Mouse (Mus musculus) lung, embryonic 15.5 days (tissue): ENCODE measurements at regions not wholly inside any gene's neighbourhood (a gene's known extent, or its start where the extent isn't known, plus 50 kb on each side); places are given as distances from the start of the nearest gene placed in this dataset.

ENCODE experiments used
- ATAC-seq: fragments of 200-750 bp; cut with Nextera tagmentation; 2 replicates; pipeline ENCODE4 v1.8.0; 2017; ENCODE audit warnings: moderate number of reproducible peaks, borderline replicate concordance; ENCODE audit not compliant: low FRiP score, low TSS enrichment; ENCODE audit errors: extremely low read depth
- H3K27ac ChIP-seq: fragments of 300-500 bp; sonication (generic); 2 replicates; pipeline ENCODE4 v1.5.1; 2015; ENCODE audit warnings: moderate library complexity, mild to moderate bottlenecking, inconsistent platforms
- H3K27me3 ChIP-seq: fragments of 300-500 bp; sonication (generic); 2 replicates; pipeline ENCODE4 v1.6.1; 2015; ENCODE audit warnings: inconsistent platforms
- H3K36me3 ChIP-seq: fragments of 300-500 bp; sonication (generic); 2 replicates; pipeline ENCODE4 v1.6.1; 2015; ENCODE audit warnings: inconsistent platforms
- H3K4me1 ChIP-seq: fragments of 300-500 bp; sonication (generic); 2 replicates; pipeline ENCODE4 v1.6.1; 2015; ENCODE audit warnings: inconsistent platforms
- H3K4me2 ChIP-seq: fragments of 300-500 bp; sonication (generic); 2 replicates; pipeline ENCODE4 v1.6.1; 2015; ENCODE audit warnings: inconsistent platforms, mild to moderate bottlenecking, moderate library complexity
- H3K4me3 ChIP-seq: fragments of 300-500 bp; sonication (generic); 2 replicates; pipeline ENCODE4 v1.5.1; 2015; ENCODE audit warnings: mild to moderate bottlenecking, inconsistent platforms
- H3K9ac ChIP-seq: fragments of 300-500 bp; sonication (generic); 2 replicates; pipeline ENCODE4 v1.6.1; 2015; ENCODE audit warnings: inconsistent platforms
- H3K9me3 ChIP-seq: fragments of 300-500 bp; sonication (generic); 2 replicates; pipeline ENCODE4 v1.6.1; 2016; ENCODE audit warnings: inconsistent platforms
- WGBS: fragments of 180-500 bp; shearing (Covaris S2); methylation state at CpG from one replicate; pipeline ENCODE4 v1.1.7; 2015; 5-methylcytosine and 5-hydroxymethylcytosine counted together

GRCm38 (mm10) chr5:125939416-125939815, 407.8 kb downstream of the Tmem132b start:
- Histone ChIP-seq H3K4me2 (no peak overlapping the region), H3K36me3 (no peaks in the 10 kb centered on the region), H3K27me3 (no peaks in the 10 kb centered on the region), H3K27ac (no peak overlapping the region), H3K9ac (no peak overlapping the region), H3K4me1 (no peaks in the 10 kb centered on the region), H3K9me3 (no peaks in the 10 kb centered on the region), H3K4me3 (no peak overlapping the region)
- WGBS, result 87% methylated on average over 3 of the region's 3 CpGs
- no peak for ATAC-seq

GRCm38 (mm10) chr5:125946729-125947128, 415.2 kb downstream of the Tmem132b start:
- Histone ChIP-seq H3K27me3 (no peaks in the 10 kb centered on the region), H3K9ac (no peak overlapping the region), H3K9me3 (no peaks in the 10 kb centered on the region), H3K4me2 (no peak overlapping the region), H3K27ac (no peak overlapping the region), H3K36me3 (no peaks in the 10 kb centered on the region), H3K4me1 (no peaks in the 10 kb centered on the region), H3K4me3 (no peak overlapping the region)
- ATAC-seq, result no peak
- WGBS, result 85% methylated on average over 4 of the region's 4 CpGs

- no peaks in the 10 kb centered on the region for H3K4me1 ChIP-seq
- no peak overlapping the region for H3K9ac ChIP-seq
- no peak overlapping the region for H3K27ac ChIP-seq
- no peaks in the 10 kb centered on the region for H3K36me3 ChIP-seq
- no peaks in the 10 kb centered on the region for H3K27me3 ChIP-seq
- no peak for ATAC-seq
- H3K4me2 ChIP-seq, result no peak overlapping the region
- no peaks in the 10 kb centered on the region for H3K9me3 ChIP-seq
- no peak overlapping the region for H3K4me3 ChIP-seq
- 68% methylated on average over 6 of the region's 6 CpGs for WGBS
Measured at GRCm38 (mm10) chr5:125951641-125952040, 420.1 kb downstream of the Tmem132b start.

- WGBS, result 63% methylated on average over 8 of the region's 8 CpGs
- Histone ChIP-seq H3K27me3 (no peaks in the 10 kb centered on the region), H3K36me3 (no peaks in the 10 kb centered on the region)
Measured at GRCm38 (mm10) chr5:125964039-125964438, 432.5 kb downstream of the Tmem132b start.

GRCm38 (mm10) chr5:125968151-125968550, 436.6 kb downstream of the Tmem132b start:
- Histone ChIP-seq H3K27me3 (no peaks in the 10 kb centered on the region), H3K4me2 (no peak overlapping the region), H3K9me3 (no peaks in the 10 kb centered on the region), H3K4me3 (no peak overlapping the region), H3K4me1 (no peaks in the 10 kb centered on the region), H3K36me3 (no peaks in the 10 kb centered on the region), H3K9ac (no peak overlapping the region), H3K27ac (no peak overlapping the region)
- 53% methylated on average over 4 of the region's 4 CpGs for WGBS
- ATAC-seq, result no peak

More at GRCm38 (mm10) chr5:125964039-125964438, 432.5 kb downstream of the Tmem132b start:
- no peak overlapping the region for H3K9ac ChIP-seq
- no peak overlapping the region for H3K4me2 ChIP-seq
- no peaks in the 10 kb centered on the region for H3K9me3 ChIP-seq
- ATAC-seq, result no peak
- no peak overlapping the region for H3K4me3 ChIP-seq
- H3K27ac ChIP-seq, result no peak overlapping the region
- no peaks in the 10 kb centered on the region for H3K4me1 ChIP-seq

GRCm38 (mm10) chr5:125974035-125974434, 442.5 kb downstream of the Tmem132b start:
- ATAC-seq, result no peak
- WGBS, result 72% methylated on average over 1 of the region's 1 CpGs
- H3K4me2 ChIP-seq, result no peak overlapping the region
- no peaks in the 10 kb centered on the region for H3K4me1 ChIP-seq
- no peak overlapping the region for H3K4me3 ChIP-seq
- H3K27ac ChIP-seq, result no peak overlapping the region
- H3K9me3 ChIP-seq, result no peaks in the 10 kb centered on the region
- H3K36me3 ChIP-seq, result no peaks in the 10 kb centered on the region
- no peaks in the 10 kb centered on the region for H3K27me3 ChIP-seq
- no peak overlapping the region for H3K9ac ChIP-seq

- H3K4me3 ChIP-seq, result no peak overlapping the region
- no peak overlapping the region for H3K4me2 ChIP-seq
- no peak for ATAC-seq
- no peaks in the 10 kb centered on the region for H3K27me3 ChIP-seq
- no peak overlapping the region for H3K9ac ChIP-seq
- no peaks in the 10 kb centered on the region for H3K9me3 ChIP-seq
- no peak overlapping the region for H3K27ac ChIP-seq
- H3K36me3 ChIP-seq, result no peaks in the 10 kb centered on the region
- 81% methylated on average over 6 of the region's 6 CpGs for WGBS
- H3K4me1 ChIP-seq, result no peaks in the 10 kb centered on the region
Measured at GRCm38 (mm10) chr5:125979801-125980200, 448.2 kb downstream of the Tmem132b start.

- ATAC-seq, result no peak
- no peak overlapping the region for H3K4me2 ChIP-seq
Measured at GRCm38 (mm10) chr5:125985356-125985755, 453.8 kb downstream of the Tmem132b start.

GRCm38 (mm10) chr5:125997173-125997572, 465.6 kb downstream of the Tmem132b start:
- ATAC-seq, result no peak
- H3K4me3 ChIP-seq, result no peak overlapping the region
- no peak overlapping the region for H3K27ac ChIP-seq
- H3K27me3 ChIP-seq, result no peaks in the 10 kb centered on the region
- H3K4me1 ChIP-seq, result no peaks in the 10 kb centered on the region
- H3K9ac ChIP-seq, result no peak overlapping the region
- no peak overlapping the region for H3K4me2 ChIP-seq
- H3K9me3 ChIP-seq, result no peaks in the 10 kb centered on the region
- 65% methylated on average over 8 of the region's 8 CpGs for WGBS
- no peaks in the 10 kb centered on the region for H3K36me3 ChIP-seq

More at GRCm38 (mm10) chr5:125985356-125985755, 453.8 kb downstream of the Tmem132b start:
- H3K27ac ChIP-seq, result no peak overlapping the region
- H3K9ac ChIP-seq, result no peak overlapping the region
- 0 out of 2 replicates have a peak, but pooled peaks cover 4% of the 10 kb centered on the region for H3K9me3 ChIP-seq
- no peaks in the 10 kb centered on the region for H3K36me3 ChIP-seq
- H3K4me1 ChIP-seq, result no peaks in the 10 kb centered on the region
- no peak overlapping the region for H3K4me3 ChIP-seq
- H3K27me3 ChIP-seq, result no peaks in the 10 kb centered on the region

GRCm38 (mm10) chr5:126007871-126008270, 476.3 kb downstream of the Tmem132b start:
- H3K36me3 ChIP-seq, result no peaks in the 10 kb centered on the region
- no peaks in the 10 kb centered on the region for H3K9me3 ChIP-seq
- H3K4me1 ChIP-seq, result no peaks in the 10 kb centered on the region
- no peak overlapping the region for H3K4me2 ChIP-seq
- no peaks in the 10 kb centered on the region for H3K27me3 ChIP-seq
- no peak overlapping the region for H3K9ac ChIP-seq
- WGBS, result 66% methylated on average over 4 of the region's 4 CpGs
- no peak overlapping the region for H3K27ac ChIP-seq
- no peak for ATAC-seq
- H3K4me3 ChIP-seq, result no peak overlapping the region

GRCm38 (mm10) chr5:126008321-126008720, 476.7 kb downstream of the Tmem132b start:
- Histone ChIP-seq H3K9ac (no peak overlapping the region), H3K36me3 (no peaks in the 10 kb centered on the region), H3K4me2 (no peak overlapping the region), H3K9me3 (no peaks in the 10 kb centered on the region), H3K4me1 (no peaks in the 10 kb centered on the region), H3K4me3 (no peak overlapping the region), H3K27ac (no peak overlapping the region), H3K27me3 (no peaks in the 10 kb centered on the region)
- WGBS, result 76% methylated on average over 8 of the region's 8 CpGs
- no peak for ATAC-seq

GRCm38 (mm10) chr5:126019781-126020180, 488.2 kb downstream of the Tmem132b start:
- no peak for ATAC-seq
- 47% methylated on average over 8 of the region's 8 CpGs for WGBS
- no peaks in the 10 kb centered on the region for H3K4me1 ChIP-seq

GRCm38 (mm10) chr5:126023906-126024305, 492.3 kb downstream of the Tmem132b start:
- H3K4me2 ChIP-seq, result no peak overlapping the region
- H3K27me3 ChIP-seq, result no peaks in the 10 kb centered on the region
- no peak overlapping the region for H3K9ac ChIP-seq
- no peaks in the 10 kb centered on the region for H3K36me3 ChIP-seq
- 48% methylated on average over 2 of the region's 2 CpGs for WGBS
- H3K4me3 ChIP-seq, result no peak overlapping the region
- no peaks in the 10 kb centered on the region for H3K4me1 ChIP-seq
- H3K9me3 ChIP-seq, result no peaks in the 10 kb centered on the region
- no peak overlapping the region for H3K27ac ChIP-seq
- ATAC-seq, result no peak

More at GRCm38 (mm10) chr5:126019781-126020180, 488.2 kb downstream of the Tmem132b start:
- H3K9ac ChIP-seq, result no peak overlapping the region
- H3K9me3 ChIP-seq, result no peaks in the 10 kb centered on the region
- H3K27me3 ChIP-seq, result no peaks in the 10 kb centered on the region
- H3K4me2 ChIP-seq, result no peak overlapping the region
- H3K27ac ChIP-seq, result no peak overlapping the region
- H3K4me3 ChIP-seq, result no peak overlapping the region
- no peaks in the 10 kb centered on the region for H3K36me3 ChIP-seq
